Mouse (Mus musculus): Measurements from ENCODE around the gene Cfap97.

DNA sequence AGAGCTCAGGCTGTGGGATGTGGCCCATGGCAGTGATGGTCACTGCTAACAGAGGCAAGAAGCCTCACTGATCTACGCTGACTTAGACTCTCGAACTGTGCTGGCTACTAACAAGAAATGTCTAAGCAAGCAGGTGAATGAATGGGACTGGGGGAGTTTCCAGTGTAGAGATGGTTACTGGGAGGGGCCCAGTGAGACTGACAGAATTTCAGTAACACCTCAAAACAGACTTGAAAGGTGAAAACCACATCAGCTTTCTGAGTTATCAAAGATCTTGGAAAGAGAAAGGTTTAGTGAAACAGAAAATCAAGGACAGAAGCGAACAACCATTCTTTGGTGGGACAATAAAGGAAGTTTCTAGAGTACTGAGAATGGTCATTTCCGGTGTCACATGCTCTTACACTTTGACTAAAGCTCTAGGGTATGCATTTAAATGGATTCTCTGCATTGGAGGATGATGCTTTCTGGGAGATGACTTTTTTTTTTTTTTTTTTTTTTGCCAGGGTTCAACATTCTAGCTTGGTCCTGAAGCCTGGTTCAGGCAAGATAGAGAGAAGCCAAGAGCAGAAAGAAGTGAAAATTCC lies 9.0 kb upstream of the Cfap97 start:
- no peak for TF ChIP-seq MAX (IDR thresholded peaks at IDR 0.05)
- TF ChIP-seq CTCF (IDR thresholded peaks at IDR 0.05; ENCODE audit: control insufficient read depth, insufficient read depth, insufficient read length) = no peak
- no peak for TF ChIP-seq USF1 (IDR thresholded peaks at IDR 0.05; ENCODE audit: low read depth)
- TF ChIP-seq CEBPB (IDR thresholded peaks at IDR 0.05; ENCODE audit: low read depth) = no peak
- TF ChIP-seq MYOG (IDR thresholded peaks at IDR 0.05; ENCODE audit: control insufficient read depth, extremely low read depth, insufficient read length) = no peak
- TF ChIP-seq FOSL1 (IDR thresholded peaks at IDR 0.05; ENCODE audit: insufficient read depth, low read length, poor library complexity, severe bottlenecking) = no peak

Measured in C2C12 (cell line).